Mouse (Mus musculus) CD4-positive, CD25-positive, alpha-beta regulatory T cell, adult 2 months (primary cell): ENCODE measurements around the gene Sarm1.

Source experiments
- DNase-seq: peaks from one replicate; pipeline ENCODE4 v3.0.0-alpha.2; 2012; ENCODE audit warnings: low read depth, low spot score

The Sarm1 gene

GRCm38 (mm10) chr11:78512025-78512957 is 14.7 kb upstream of the Sarm1 start, which contains the start of the genes Tmem199 and Poldip2:
TSS of gene Tmem199 (minus strand) at chr11:78512172.
TSS of gene Poldip2 (plus strand) at chr11:78512193.
- DNase-seq: peak; percentile 96

- peak; percentile 68 for DNase-seq
Measured at GRCm38 (mm10) chr11:78509148-78509547, 11.6 kb upstream of the Sarm1 start.

- DNase-seq: no peak
Measured at GRCm38 (mm10) chr11:78505430-78505829, 7.9 kb upstream of the Sarm1 start.

GRCm38 (mm10) chr11:78502909-78503650 is 5.5 kb upstream of the Sarm1 start, which contains the start of gene Sebox:
TSS of gene Sebox (plus strand) at chr11:78503447.
- no peak for DNase-seq

- no peak for DNase-seq
Measured at GRCm38 (mm10) chr11:78501529-78501928, 4.0 kb upstream of the Sarm1 start.

- DNase-seq: no peak
Measured at GRCm38 (mm10) chr11:78500623-78501202, 3.2 kb upstream of the Sarm1 start.

- no peak for DNase-seq
Measured at GRCm38 (mm10) chr11:78499543-78499942, 2.0 kb upstream of the Sarm1 start.

- no peak for DNase-seq
Measured at GRCm38 (mm10) chr11:78499004-78499403, 1.4 kb upstream of the Sarm1 start, which contains the start of gene Vtn. TSS of gene Vtn (plus strand) at chr11:78499091.

- DNase-seq: peak; percentile 43
Measured at GRCm38 (mm10) chr11:78497071-78497541, 448 bp downstream of the Sarm1 start.

GRCm38 (mm10) chr11:78495904-78496303 is 1.6 kb downstream of the Sarm1 start:
- DNase-seq: peak; percentile 59

- DNase-seq: no peak
Measured at GRCm38 (mm10) chr11:78490781-78491241, 6.7 kb downstream of the Sarm1 start.

- peak; percentile 73 for DNase-seq
Measured at GRCm38 (mm10) chr11:78488168-78488567, 9.4 kb downstream of the Sarm1 start.

GRCm38 (mm10) chr11:78483639-78484038 is 13.9 kb downstream of the Sarm1 start:
- DNase-seq: no peak

- no peak for DNase-seq
Measured at GRCm38 (mm10) chr11:78475289-78475688, 22.3 kb downstream of the Sarm1 start.

GRCm38 (mm10) chr11:78471326-78472103 is 26.0 kb downstream of the Sarm1 start:
- DNase-seq: no peak

- no peak for DNase-seq
Measured at GRCm38 (mm10) chr11:78467932-78468331, 29.6 kb downstream of the Sarm1 start.

GRCm38 (mm10) chr11:78467515-78467914 is 30.0 kb downstream of the Sarm1 start:
- no peak for DNase-seq

- DNase-seq: no peak
Measured at GRCm38 (mm10) chr11:78466242-78466912, 31.2 kb downstream of the Sarm1 start.

- DNase-seq: peak; percentile 79
Measured at GRCm38 (mm10) chr11:78465568-78466180, 31.9 kb downstream of the Sarm1 start, which contains the start of gene Slc46a1. TSS of gene Slc46a1 (plus strand) at chr11:78465697.

- DNase-seq: no peak
Measured at GRCm38 (mm10) chr11:78465116-78465515, 32.4 kb downstream of the Sarm1 start.
